Mouse (Mus musculus) limb, embryonic 14.5 days (tissue): ENCODE results near the gene Cmtm7. TPM values are rescaled to one million over a fixed set of nuclear protein-coding genes. Genes with fewer than 3 reads are reported as not detected.

Source experiments
- ATAC-seq: fragments of 200-750 bp; cut with Nextera tagmentation; 2 replicates; pipeline ENCODE4 v1.8.0; 2017; ENCODE audit warnings: low read depth, moderate number of reproducible peaks, moderate TSS enrichment; ENCODE audit not compliant: low FRiP score
- DNase-seq: peaks from one replicate; pipeline ENCODE4 v3.0.0-alpha.2; 2015; ENCODE audit warnings: low spot score
- H3K27ac ChIP-seq: fragments of 300-500 bp; sonication (generic); replicated peaks from 2 replicates; pipeline ENCODE4 v1.5.1; 2014; ENCODE audit warnings: low read depth, mild to moderate bottlenecking, low read length, moderate library complexity, mixed read lengths
- H3K27me3 ChIP-seq: fragments of 300-500 bp; sonication (generic); 2 replicates; pipeline ENCODE4 v1.6.1; 2014; ENCODE audit warnings: low read length, mixed read lengths; ENCODE audit not compliant: control insufficient read depth, insufficient read depth
- H3K36me3 ChIP-seq: fragments of 300-500 bp; sonication (generic); 2 replicates; pipeline ENCODE4 v1.6.1; 2014; ENCODE audit warnings: mild to moderate bottlenecking, low read length, moderate library complexity, mixed read lengths; ENCODE audit not compliant: control insufficient read depth, insufficient read depth
- H3K4me1 ChIP-seq: fragments of 300-500 bp; sonication (generic); 2 replicates; pipeline ENCODE4 v1.6.1; 2014; ENCODE audit warnings: antibody characterized with exemption, low read length, mixed read lengths; ENCODE audit not compliant: control insufficient read depth, insufficient read depth
- H3K4me2 ChIP-seq: fragments of 300-500 bp; sonication (generic); replicated peaks from 2 replicates; pipeline ENCODE4 v1.6.1; 2014; ENCODE audit warnings: low read depth, mild to moderate bottlenecking, low read length, moderate library complexity; ENCODE audit not compliant: severe bottlenecking
- H3K4me3 ChIP-seq: fragments of 300-500 bp; sonication (generic); replicated peaks from 2 replicates; pipeline ENCODE4 v1.5.1; 2014; ENCODE audit warnings: low read length
- H3K9ac ChIP-seq: fragments of 300-500 bp; sonication (generic); 2 replicates; pipeline ENCODE4 v1.6.1; 2014; ENCODE audit warnings: mild to moderate bottlenecking, low read depth, low read length, moderate library complexity; ENCODE audit not compliant: severe bottlenecking
- H3K9me3 ChIP-seq: fragments of 300-500 bp; sonication (generic); 2 replicates; pipeline ENCODE4 v1.6.1; 2016; ENCODE audit warnings: low read length; ENCODE audit not compliant: control insufficient read depth
- POLR2A ChIP-seq: fragments of 200-500 bp; IDR thresholded peaks from 2 replicates; pipeline ENCODE4 v1.8.0; 2012; ENCODE audit warnings: inconsistent platforms, mild to moderate bottlenecking, moderate library complexity, borderline replicate concordance; ENCODE audit not compliant: insufficient read depth, insufficient read length; ENCODE audit errors: extremely low read depth
- WGBS: fragments of 180-500 bp; shearing (Covaris S2); extraction: QIAGEN DNeasy Blood & Tissue Kit; methylation state at CpG from one replicate; pipeline ENCODE4 v1.1.7; 2014; 5-methylcytosine and 5-hydroxymethylcytosine counted together
- polyA plus RNA-seq, 2 experiments: library from polyadenylated mRNA; depleted of rRNA in 1 of 2; stranded (reverse) in 1 of 2; unstranded in 1 of 2; fragments of >200 nt; fragmentation: Nextera tagmentation in 1 of 2; extraction: Ambion mirVana in 1 of 2; gene quantifications; 2 replicates each; pipeline versions ENCODE4 v1.2.1 to v1.2.3; 2012 to 2014

The Cmtm7 gene
- polyA plus RNA-seq, 2 experiments: 118 to 126 TPM

DNA sequence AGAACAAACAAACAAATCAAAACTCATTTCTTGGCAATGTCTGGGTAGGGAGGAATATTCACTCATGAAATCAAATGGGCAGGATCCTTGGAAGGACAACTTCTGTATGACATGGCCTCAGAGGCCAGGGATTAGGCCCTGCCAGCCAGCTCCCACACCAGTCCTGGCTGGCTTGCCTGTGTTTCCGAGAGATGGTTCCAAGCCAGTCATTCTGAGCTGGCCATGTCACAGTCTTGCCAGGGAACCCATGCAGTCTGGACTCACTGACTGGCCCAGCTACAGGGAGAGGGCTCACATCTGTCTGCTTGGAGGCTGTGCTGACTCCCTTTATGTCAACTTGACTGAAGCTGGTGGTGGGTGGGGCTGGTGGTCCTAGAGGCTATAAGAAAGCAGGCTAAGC is 20.5 kb upstream of the Cmtm7 start:
- Histone ChIP-seq H3K9me3 (no peaks in the 10 kb centered on the region), H3K36me3 (no peaks in the 10 kb centered on the region), H3K27me3 (no peaks in the 10 kb centered on the region), H3K4me3 (no peak overlapping the region), H3K4me2 (no peak overlapping the region), H3K27ac (no peak overlapping the region), H3K9ac (no peak overlapping the region), H3K4me1 (peaks cover 7% of the 10 kb centered on the region)
- TF ChIP-seq POLR2A: no peak
- 68% methylated on average over 1 of the region's 1 CpGs for WGBS
- ATAC-seq (no peak), DNase-seq (no peak)

DNA sequence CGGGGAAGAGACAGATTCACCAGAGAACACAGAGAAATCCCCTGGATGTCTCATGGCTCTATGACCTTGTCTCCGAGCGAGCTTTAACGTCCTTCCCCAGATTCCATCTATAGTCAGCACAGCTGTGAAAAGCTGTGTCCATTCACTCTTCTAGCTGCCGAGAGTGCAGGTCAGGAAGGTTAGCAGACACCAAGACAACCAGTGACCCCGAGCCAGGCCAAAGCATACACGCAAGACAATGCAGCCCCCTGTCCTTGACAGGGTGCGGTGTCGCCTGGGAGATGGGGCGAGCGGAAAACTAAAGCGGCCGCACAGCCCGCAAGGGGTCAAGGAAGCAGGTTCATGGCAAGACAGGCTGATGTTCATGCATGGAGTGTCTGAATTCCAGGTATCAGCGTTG is 19.6 kb upstream of the Cmtm7 start:
- no peak overlapping the region for H3K27ac ChIP-seq
- TF ChIP-seq POLR2A: no peak
- no peak overlapping the region for H3K4me3 ChIP-seq
- no peaks in the 10 kb centered on the region for H3K27me3 ChIP-seq
- 66% methylated on average over 15 of the region's 15 CpGs for WGBS
- H3K9ac ChIP-seq: no peak overlapping the region
- no peak overlapping the region for H3K4me2 ChIP-seq
- no peaks in the 10 kb centered on the region for H3K9me3 ChIP-seq
- no peak for ATAC-seq
- H3K36me3 ChIP-seq: no peaks in the 10 kb centered on the region
- DNase-seq: no peak
- H3K4me1 ChIP-seq: peaks cover 7% of the 10 kb centered on the region

DNA sequence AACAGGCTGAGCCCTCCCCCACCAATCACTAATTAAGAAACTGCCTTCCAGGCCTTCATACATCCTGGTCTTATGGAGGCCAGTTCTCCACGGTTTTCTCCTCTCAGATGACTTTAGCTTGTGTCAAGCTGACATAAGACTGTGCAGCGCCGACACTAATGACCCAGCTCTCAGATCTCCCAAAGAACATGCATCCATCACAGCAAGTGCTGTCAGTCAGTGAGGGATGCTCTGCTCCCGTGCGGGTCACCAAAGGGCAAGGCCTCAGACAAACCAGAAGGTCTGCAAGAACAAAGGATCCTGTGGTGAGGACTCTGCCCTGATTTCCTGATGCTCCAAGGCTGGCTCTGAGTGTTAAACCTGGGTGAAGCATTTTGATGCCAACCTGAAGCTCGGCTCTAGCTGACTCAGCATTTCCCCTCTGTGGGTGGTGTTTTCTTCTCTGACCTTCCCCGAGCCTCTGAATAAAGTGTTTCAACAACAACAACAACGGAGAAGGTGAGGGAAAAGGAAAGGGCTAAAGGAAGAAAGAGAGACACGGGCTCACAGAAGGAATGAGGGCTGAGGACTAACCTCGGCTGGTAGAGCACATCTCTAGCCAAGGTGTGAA is 17.9 kb upstream of the Cmtm7 start:
- ATAC-seq (no peak), DNase-seq (no peak)
- no peaks in the 10 kb centered on the region; the same call in 1 of the 2 replicates for H3K4me1 ChIP-seq
- H3K27me3 ChIP-seq: no peaks in the 10 kb centered on the region
- H3K4me3 ChIP-seq: no peak overlapping the region
- no peaks in the 10 kb centered on the region for H3K36me3 ChIP-seq
- 41% methylated on average over 10 of the region's 10 CpGs for WGBS
- H3K9me3 ChIP-seq: no peaks in the 10 kb centered on the region
- no peak overlapping the region for H3K27ac ChIP-seq
- H3K9ac ChIP-seq: no peak overlapping the region
- H3K4me2 ChIP-seq: no peak overlapping the region
- TF ChIP-seq POLR2A: no peak

DNA sequence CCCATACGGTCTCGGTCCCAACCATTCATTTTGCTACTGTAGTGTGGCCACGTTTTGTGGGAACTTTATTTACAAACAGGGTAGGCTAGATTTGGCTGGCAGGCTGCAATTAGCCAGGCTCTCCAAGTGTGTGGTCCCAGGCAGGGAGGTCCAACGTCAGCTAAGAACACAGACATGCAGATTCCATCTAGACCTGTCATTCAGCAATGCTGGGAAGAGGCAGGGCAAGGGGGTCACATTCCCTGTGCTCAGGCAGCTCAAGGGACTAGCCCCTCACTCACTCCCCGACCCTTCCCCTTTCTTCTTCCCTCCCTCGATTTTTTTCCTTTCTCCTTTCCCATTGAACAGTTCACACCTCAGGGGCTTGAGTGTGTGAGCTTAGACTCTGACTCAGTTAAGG is 17.2 kb upstream of the Cmtm7 start:
- 37% methylated on average over 6 of the region's 6 CpGs for WGBS
- Histone ChIP-seq H3K4me3 (no peak overlapping the region), H3K27me3 (no peaks in the 10 kb centered on the region), H3K4me1 (no peaks in the 10 kb centered on the region; the same call in 1 of the 2 replicates), H3K9ac (no peak overlapping the region), H3K27ac (no peak overlapping the region), H3K4me2 (no peak overlapping the region), H3K36me3 (no peaks in the 10 kb centered on the region), H3K9me3 (no peaks in the 10 kb centered on the region)
- TF ChIP-seq POLR2A: no peak
- no peak for DNase-seq
- ATAC-seq: no peak

DNA sequence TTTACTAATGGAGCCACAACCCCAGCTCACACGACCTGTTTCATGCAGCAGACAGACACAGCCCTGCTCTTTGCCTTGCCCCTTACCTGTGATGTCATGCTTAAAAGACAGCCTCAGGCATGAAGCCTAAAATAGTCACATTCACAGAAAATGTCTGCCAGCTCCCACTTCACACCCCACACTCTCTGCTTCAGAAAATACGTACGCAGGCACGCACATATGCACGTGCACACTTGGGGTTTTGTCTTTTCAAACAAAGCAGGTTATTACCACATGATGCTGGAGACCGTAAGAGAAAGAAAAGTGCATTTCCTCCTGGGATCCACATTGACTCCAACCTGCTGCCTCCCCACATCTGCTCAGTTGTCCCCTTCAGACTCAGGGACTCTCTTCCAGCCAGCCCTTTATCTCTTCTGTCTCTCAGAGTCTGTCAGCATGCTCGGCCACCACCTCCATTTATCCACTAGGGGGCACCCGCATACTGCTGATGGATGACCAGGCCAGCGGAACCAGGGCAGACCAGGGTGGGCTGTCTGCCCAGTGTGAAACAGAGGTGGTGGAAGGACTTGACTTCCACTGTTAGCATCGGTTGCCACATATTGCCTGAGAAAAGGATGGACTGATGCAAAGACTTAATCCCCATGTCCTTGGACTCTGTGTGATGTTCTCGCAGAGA is 15.8 kb upstream of the Cmtm7 start:
- WGBS: 52% methylated on average over 11 of the region's 11 CpGs
- TF ChIP-seq POLR2A: no peak

More for the DNA sequence above, 15.8 kb upstream of the Cmtm7 start:
- Histone ChIP-seq H3K4me1 (no peaks in the 10 kb centered on the region; the same call in 1 of the 2 replicates), H3K4me2 (no peak overlapping the region), H3K27me3 (no peaks in the 10 kb centered on the region), H3K27ac (no peak overlapping the region), H3K36me3 (no peaks in the 10 kb centered on the region), H3K9me3 (no peaks in the 10 kb centered on the region), H3K4me3 (no peak overlapping the region), H3K9ac (no peak overlapping the region)
- ATAC-seq (peak; percentile 89), DNase-seq (peak; percentile 88)
